Mouse (Mus musculus): ENCODE results near the gene Zcchc24. TPM values are rescaled to one million over a fixed set of nuclear protein-coding genes. Genes with fewer than 3 reads are reported as not detected.
A peak's percentile ranks its signal among the peaks of the same experiment; 100 is the strongest.

The Zcchc24 gene
- polyA plus RNA-seq, 1 experiment from 2014 or later = 19.3 TPM

DNA sequence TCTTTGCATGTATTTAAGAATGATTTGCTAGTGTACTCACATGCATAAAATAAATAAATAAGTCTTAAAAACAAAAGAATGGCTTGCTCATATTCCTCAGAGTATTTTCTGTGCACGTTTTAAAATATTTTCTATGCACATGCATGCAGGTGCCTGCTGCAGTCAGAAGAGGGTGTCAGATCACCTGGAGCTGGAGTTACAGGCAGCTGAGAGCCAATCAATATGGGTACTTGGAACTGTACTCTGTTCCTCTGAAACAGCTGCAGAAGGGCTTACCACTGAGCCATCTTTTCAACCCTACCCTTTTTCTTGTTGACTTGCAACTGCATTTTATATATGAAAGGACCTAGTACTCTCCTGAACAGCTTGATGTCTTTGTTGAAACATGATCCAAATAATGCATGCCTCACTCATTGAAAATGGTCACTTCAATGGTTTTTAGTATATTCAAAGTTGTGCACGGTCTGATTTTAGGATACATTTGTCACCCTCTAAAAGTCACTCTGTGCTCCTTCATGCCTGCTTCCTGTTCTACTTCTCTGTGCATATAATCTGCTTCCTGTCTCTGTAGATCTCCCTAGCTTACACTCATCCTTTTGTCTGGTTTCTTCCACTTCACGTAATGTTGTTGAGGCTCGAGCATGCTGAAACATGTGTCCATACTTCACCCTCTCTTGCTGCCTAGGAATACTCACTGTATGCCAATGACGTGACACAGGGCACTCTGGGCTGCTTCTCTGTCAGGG lies 47.7 kb downstream of the Zcchc24 start:
- no peaks in the 10 kb centered on the region for H3K9me3 ChIP-seq (ENCODE audit: low read length)
- no peaks in the 10 kb centered on the region for H3K36me3 ChIP-seq (ENCODE audit: insufficient read depth, low read length)
- no peak overlapping the region for H3K9ac ChIP-seq (replicated peaks; ENCODE audit: low read depth)
- H3K4me2 ChIP-seq (replicated peaks; ENCODE audit: low read depth, low read length) = no peak overlapping the region
- no peak overlapping the region for H3K27ac ChIP-seq (ENCODE audit: low read length)
- no peak for DNase-seq (ENCODE audit: low spot score)
- WGBS = 68% methylated on average over 5 of the region's 5 CpGs
- no peak for ATAC-seq
- TF ChIP-seq EP300 (IDR thresholded peaks at IDR 0.05) = no peak
- TF ChIP-seq CTCF (IDR thresholded peaks at IDR 0.05) = no peak
- H3K27me3 ChIP-seq (replicated peaks; ENCODE audit: insufficient read depth, low read length) = no peaks in the 10 kb centered on the region
- H3K4me1 ChIP-seq (ENCODE audit: insufficient read depth, low read depth, low read length) = peaks cover 12% of the 10 kb centered on the region; the same call in 1 of the 2 replicates
- no peak overlapping the region for H3K4me3 ChIP-seq (ENCODE audit: low read depth, low read length)

DNA sequence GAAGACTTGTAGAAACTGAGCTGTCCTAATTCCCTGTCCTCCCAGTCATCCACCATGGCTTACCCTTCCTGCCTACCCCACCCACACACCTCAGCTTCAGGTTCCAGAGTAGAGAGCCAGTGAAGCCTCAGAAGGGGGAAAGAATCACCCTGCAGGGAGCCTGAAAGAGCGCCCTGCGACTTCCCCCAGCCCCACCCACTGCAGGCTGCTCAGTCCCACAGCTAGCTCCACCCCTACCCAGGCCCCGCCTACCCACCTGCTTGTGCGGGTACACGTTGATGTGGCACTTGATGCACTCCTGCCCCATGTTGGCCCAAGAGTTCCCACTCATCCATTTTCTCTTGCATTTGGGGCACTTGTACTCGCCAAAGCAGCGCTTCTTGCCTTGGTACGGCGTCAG lies 49.5 kb downstream of the Zcchc24 start:
- peak; percentile 29 for ATAC-seq
- 0 out of 2 replicates have a peak, but pooled peaks cover 3% of the 10 kb centered on the region for H3K36me3 ChIP-seq (ENCODE audit: insufficient read depth, low read length)
- no peak for TF ChIP-seq EP300 (IDR thresholded peaks at IDR 0.05)
- TF ChIP-seq CTCF (IDR thresholded peaks at IDR 0.05) = no peak
- H3K9ac ChIP-seq (replicated peaks; ENCODE audit: low read depth) = no peak overlapping the region
- no peak overlapping the region for H3K4me2 ChIP-seq (replicated peaks; ENCODE audit: low read depth, low read length)
- H3K27ac ChIP-seq (ENCODE audit: low read length) = no peak overlapping the region
- no peak overlapping the region for H3K4me3 ChIP-seq (ENCODE audit: low read depth, low read length)
- no peaks in the 10 kb centered on the region for H3K9me3 ChIP-seq (ENCODE audit: low read length)
- no peak for DNase-seq (ENCODE audit: low spot score)
- H3K4me1 ChIP-seq (ENCODE audit: insufficient read depth, low read depth, low read length) = 0 out of 2 replicates have a peak, but pooled peaks cover 8% of the 10 kb centered on the region
- 58% methylated on average over 9 of the region's 9 CpGs for WGBS
- H3K27me3 ChIP-seq (replicated peaks; ENCODE audit: insufficient read depth, low read length) = no peaks in the 10 kb centered on the region

DNA sequence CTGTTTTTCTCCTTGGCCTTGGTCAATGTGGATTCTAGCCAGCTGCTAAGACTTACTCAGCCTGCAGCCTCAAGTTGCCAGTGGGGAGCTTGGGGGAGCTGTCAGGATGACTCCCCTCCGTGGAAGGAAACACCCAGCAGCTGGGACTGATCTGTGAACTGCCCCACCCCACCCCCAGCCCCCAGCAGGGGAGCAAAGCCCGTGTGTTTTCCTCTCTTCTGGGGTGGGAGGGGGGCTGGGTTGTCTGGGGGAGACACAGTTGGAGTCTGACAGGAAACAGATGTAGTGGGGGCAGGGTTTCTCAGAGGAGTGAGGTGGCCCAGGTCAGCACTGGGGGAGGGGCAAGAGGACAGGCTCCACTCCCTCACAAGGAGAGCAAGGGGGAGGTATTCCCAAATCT lies 50.4 kb downstream of the Zcchc24 start:
- Histone ChIP-seq H3K4me2 (replicated peaks; ENCODE audit: low read depth, low read length) (no peak overlapping the region), H3K9ac (replicated peaks; ENCODE audit: low read depth) (no peak overlapping the region), H3K9me3 (ENCODE audit: low read length) (no peaks in the 10 kb centered on the region), H3K27me3 (replicated peaks; ENCODE audit: insufficient read depth, low read length) (no peaks in the 10 kb centered on the region), H3K4me3 (ENCODE audit: low read depth, low read length) (no peak overlapping the region), H3K27ac (ENCODE audit: low read length) (peak overlapping the region; percentile 69), H3K4me1 (ENCODE audit: insufficient read depth, low read depth, low read length) (0 out of 2 replicates have a peak, but pooled peaks cover 8% of the 10 kb centered on the region), H3K36me3 (ENCODE audit: insufficient read depth, low read length) (0 out of 2 replicates have a peak, but pooled peaks cover 3% of the 10 kb centered on the region)
- 5% methylated on average over 2 of the region's 2 CpGs for WGBS
- TF ChIP-seq CTCF (IDR thresholded peaks at IDR 0.05) = no peak
- TF ChIP-seq EP300 (IDR thresholded peaks at IDR 0.05) = peak; percentile 10; the same call in 1 of the 2 replicates
- ATAC-seq (peak; percentile 87), DNase-seq (ENCODE audit: low spot score) (peak; percentile 87)

DNA sequence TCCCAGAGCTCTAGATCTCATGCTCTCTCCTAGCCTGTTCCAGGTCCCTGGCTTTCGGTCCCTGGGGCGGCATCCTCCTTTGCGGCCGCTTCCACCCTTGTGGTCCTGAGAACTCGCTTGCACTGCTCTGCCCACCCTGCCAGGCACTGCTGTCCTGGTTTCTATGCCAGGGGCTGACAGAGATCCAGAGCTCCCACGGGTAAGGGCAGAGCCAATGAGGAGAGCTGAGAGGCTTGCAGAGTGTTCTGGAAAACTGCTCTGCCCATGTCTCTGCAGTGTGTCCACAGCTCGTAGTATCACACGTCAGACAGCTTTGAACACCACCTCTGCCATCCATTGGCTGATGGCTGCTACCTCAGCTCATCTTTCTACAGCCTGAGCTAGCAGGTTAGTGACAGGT lies 51.1 kb downstream of the Zcchc24 start:
- 85% methylated on average over 8 of the region's 8 CpGs for WGBS
- H3K4me2 ChIP-seq (replicated peaks; ENCODE audit: low read depth, low read length) = no peak overlapping the region
- H3K27ac ChIP-seq (ENCODE audit: low read length) = 0 out of 2 replicates have a peak overlapping the region, but pooled peaks have one; percentile 20
- no peaks in the 10 kb centered on the region for H3K27me3 ChIP-seq (replicated peaks; ENCODE audit: insufficient read depth, low read length)
- H3K9me3 ChIP-seq (ENCODE audit: low read length) = no peaks in the 10 kb centered on the region
- 0 out of 2 replicates have a peak, but pooled peaks cover 8% of the 10 kb centered on the region for H3K4me1 ChIP-seq (ENCODE audit: insufficient read depth, low read depth, low read length)
- H3K4me3 ChIP-seq (ENCODE audit: low read depth, low read length) = no peak overlapping the region
- ATAC-seq (no peak), DNase-seq (ENCODE audit: low spot score) (no peak)
- TF ChIP-seq EP300 (IDR thresholded peaks at IDR 0.05) = no peak
- no peak for TF ChIP-seq CTCF (IDR thresholded peaks at IDR 0.05)
- no peak overlapping the region for H3K9ac ChIP-seq (replicated peaks; ENCODE audit: low read depth)
- 0 out of 2 replicates have a peak, but pooled peaks cover 3% of the 10 kb centered on the region for H3K36me3 ChIP-seq (ENCODE audit: insufficient read depth, low read length)

DNA sequence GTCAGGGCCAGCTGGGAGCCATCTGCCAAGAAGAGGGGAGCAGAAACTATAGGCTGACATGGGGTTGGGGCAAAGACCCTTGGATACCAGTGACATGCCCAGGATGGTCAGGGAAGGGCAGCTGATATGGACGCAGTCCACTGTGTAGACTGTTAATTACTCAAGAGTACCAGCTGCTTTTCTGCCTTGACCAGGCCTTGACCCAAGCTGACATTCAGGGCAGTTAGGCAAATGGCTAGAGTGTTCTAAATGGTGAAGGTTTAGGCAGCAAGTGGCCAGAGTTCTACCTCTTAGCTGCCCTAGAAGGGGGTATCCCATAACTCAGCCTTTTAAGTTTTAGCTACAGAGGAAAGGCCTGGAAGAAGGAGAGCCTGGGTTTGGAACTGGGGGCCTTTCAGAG lies 52.3 kb downstream of the Zcchc24 start:
- Histone ChIP-seq H3K4me1 (ENCODE audit: insufficient read depth, low read depth, low read length) (peaks cover 9% of the 10 kb centered on the region; the same call in 1 of the 2 replicates), H3K4me2 (replicated peaks; ENCODE audit: low read depth, low read length) (no peak overlapping the region), H3K9me3 (ENCODE audit: low read length) (no peaks in the 10 kb centered on the region), H3K9ac (replicated peaks; ENCODE audit: low read depth) (no peak overlapping the region), H3K4me3 (ENCODE audit: low read depth, low read length) (no peak overlapping the region), H3K36me3 (ENCODE audit: insufficient read depth, low read length) (0 out of 2 replicates have a peak, but pooled peaks cover 3% of the 10 kb centered on the region), H3K27me3 (replicated peaks; ENCODE audit: insufficient read depth, low read length) (no peaks in the 10 kb centered on the region), H3K27ac (ENCODE audit: low read length) (no peak overlapping the region)
- no peak for TF ChIP-seq CTCF (IDR thresholded peaks at IDR 0.05)
- TF ChIP-seq EP300 (IDR thresholded peaks at IDR 0.05) = no peak
- 62% methylated on average over 1 of the region's 1 CpGs for WGBS
- DNase-seq (ENCODE audit: low spot score) (no peak), ATAC-seq (no peak)

DNA sequence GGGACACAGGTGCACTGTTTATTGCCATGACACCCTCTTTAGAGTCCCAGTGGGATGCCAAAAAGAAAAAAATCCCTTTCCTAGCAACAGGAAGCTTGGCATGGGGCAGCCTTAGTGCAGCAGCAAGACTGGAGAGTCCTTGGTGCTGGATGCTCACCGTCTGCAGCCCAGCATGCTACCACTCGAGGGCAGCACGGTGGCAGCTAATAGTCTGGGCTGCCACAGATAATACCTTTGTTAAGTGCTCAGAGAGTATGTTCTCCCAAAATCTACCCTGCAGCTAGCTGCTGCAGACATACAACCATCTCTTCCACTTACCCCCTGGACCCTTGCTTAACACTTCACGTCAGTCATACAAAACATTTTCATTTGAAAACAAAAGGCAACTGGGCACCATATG lies 55.4 kb downstream of the Zcchc24 start:
- 24% methylated on average over 4 of the region's 4 CpGs for WGBS
- H3K27me3 ChIP-seq (replicated peaks; ENCODE audit: insufficient read depth, low read length) = no peaks in the 10 kb centered on the region
- peaks cover 16% of the 10 kb centered on the region; the same call in 1 of the 2 replicates for H3K4me1 ChIP-seq (ENCODE audit: insufficient read depth, low read depth, low read length)
- H3K4me3 ChIP-seq (ENCODE audit: low read depth, low read length) = no peak overlapping the region
- DNase-seq (ENCODE audit: low spot score) (no peak), ATAC-seq (no peak)
- no peak overlapping the region for H3K27ac ChIP-seq (ENCODE audit: low read length)
- H3K4me2 ChIP-seq (replicated peaks; ENCODE audit: low read depth, low read length) = no peak overlapping the region
- no peak overlapping the region for H3K9ac ChIP-seq (replicated peaks; ENCODE audit: low read depth)
- H3K9me3 ChIP-seq (ENCODE audit: low read length) = no peaks in the 10 kb centered on the region
- TF ChIP-seq CTCF (IDR thresholded peaks at IDR 0.05) (peak; percentile 61), EP300 (IDR thresholded peaks at IDR 0.05) (no peak)
- H3K36me3 ChIP-seq (ENCODE audit: insufficient read depth, low read length) = 0 out of 2 replicates have a peak, but pooled peaks cover 3% of the 10 kb centered on the region

Data from lung, postnatal 0 days (tissue).